Mouse (Mus musculus) megakaryocyte progenitor cell, adult 5-6 weeks (primary cell): ENCODE measurements around the gene Tmem161a. TPM values are rescaled to one million over a fixed set of nuclear protein-coding genes. Genes with fewer than 3 reads are reported as not detected.

ENCODE experiments used
- ATAC-seq: replicated peaks from 2 replicates; pipeline ENCODE4 v1.8.0; 2016; ENCODE audit warnings: mild to moderate bottlenecking, moderate TSS enrichment, inconsistent platforms; ENCODE audit not compliant: poor library complexity
- total RNA-seq, 2 experiments: library from RNA; stranded (forward) in 1 of 2; stranded (reverse) in 1 of 2; fragments of 157-497, 149-512 nt in 1 of 2; fragments of 200-1000 nt in 1 of 2; gene quantifications; 2 replicates each; pipeline versions ENCODE4 v1.2.3 to v1.2.4; 2015 to 2017

Gene Tmem161a
- total RNA-seq (2015): 9.0 and 16.0 TPM in 2 replicates
- total RNA-seq (2017): 11.2 and 11.3 TPM in 2 replicates

DNA sequence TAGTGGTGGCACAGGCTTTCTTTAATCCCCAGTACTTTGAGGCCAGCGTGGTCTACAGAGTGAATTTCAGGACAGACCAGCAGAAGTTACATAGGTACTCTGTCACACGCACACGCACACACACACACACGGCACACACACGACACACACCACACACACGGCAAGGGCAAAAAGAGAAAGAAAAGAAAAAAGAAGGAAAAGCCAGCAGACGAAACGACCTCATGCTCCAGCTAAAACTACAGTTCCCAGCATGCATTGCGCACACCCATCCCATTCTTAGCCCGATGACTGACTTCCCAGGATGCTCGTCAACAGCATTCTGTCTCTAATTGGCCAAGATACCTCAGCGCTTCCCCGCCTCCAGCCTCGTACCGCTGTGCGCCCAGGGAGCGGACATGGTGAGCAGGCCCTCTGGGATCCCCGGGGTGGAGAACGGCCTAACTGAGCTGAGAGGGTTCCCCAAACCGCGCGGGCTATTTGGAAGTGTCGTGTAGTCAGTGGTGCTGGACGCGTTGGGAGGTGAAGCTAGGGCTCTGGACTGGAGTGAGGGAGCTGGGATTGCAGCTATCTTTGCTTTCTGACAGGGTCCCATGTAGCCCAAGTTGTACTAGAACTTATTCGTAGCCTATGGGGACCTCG is at the start of gene Tmem161a:
Gene Tmem161a, plus strand, starts transcription at position 314 of the 639 bp plus-strand sequence.
- ATAC-seq: peak; percentile 99

DNA sequence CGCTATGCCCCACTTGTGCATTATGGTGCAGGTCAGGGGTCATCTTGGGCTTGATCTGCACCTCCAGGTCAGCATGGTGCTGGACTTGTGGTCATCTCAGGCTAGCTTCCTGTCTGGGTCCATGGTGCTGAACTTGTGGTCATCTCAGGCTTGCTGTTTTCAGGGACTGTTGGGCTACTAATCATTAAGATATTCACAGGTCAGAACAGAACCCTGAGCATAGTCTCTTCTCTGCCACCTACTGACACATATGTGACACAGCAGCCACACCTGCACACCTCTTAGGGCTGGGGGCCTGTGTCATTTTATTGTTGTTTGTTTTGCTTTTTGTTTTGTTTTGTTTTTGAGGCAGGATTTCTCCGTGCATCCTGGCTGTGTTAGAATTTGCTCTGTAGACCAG is 49.3 kb upstream of the Tmem161a start:
- ATAC-seq: peak; percentile 66

DNA sequence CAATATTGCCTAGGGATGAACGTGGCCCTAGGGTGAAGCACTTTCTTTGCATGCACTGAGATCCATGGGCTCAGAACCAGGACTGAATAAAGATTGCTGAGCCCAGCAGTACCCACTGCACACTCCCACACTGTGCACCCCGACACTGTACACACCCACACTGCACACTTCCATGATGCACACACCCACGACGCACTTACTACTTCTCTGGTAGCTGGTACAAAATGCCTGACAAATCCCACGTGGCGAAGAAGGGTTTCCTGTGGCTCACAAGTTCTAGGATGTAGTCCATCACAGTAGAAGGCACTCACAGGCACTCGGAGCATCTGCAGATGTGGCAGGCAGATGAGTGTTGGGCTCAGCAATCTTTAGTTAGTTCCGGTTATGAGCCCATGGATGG is 47.2 kb upstream of the Tmem161a start:
- no peak for ATAC-seq

DNA sequence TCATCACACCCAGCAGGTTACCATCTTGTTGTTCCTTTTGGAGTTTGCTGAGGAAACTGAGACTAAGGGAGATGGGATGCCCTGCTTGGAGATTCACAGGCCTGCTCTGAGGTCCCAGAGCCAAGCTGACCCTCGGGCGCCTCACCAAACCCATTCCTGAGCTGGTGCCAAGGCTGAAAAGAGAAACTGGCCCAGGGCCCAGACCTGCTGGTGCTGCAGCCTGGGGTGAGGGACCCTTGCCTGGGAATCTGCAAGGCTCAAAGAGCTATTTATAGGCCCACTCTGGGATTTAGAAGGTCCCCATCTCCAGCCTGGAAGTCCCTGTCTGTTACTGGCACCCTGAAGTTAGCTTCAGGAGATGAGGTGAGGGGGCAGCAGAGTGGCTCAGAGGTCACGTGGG is 43.7 kb upstream of the Tmem161a start:
- no peak for ATAC-seq

GRCm38 (mm10) chr8:70129309-70129952 is 42.7 kb upstream of the Tmem161a start:
- no peak for ATAC-seq

DNA sequence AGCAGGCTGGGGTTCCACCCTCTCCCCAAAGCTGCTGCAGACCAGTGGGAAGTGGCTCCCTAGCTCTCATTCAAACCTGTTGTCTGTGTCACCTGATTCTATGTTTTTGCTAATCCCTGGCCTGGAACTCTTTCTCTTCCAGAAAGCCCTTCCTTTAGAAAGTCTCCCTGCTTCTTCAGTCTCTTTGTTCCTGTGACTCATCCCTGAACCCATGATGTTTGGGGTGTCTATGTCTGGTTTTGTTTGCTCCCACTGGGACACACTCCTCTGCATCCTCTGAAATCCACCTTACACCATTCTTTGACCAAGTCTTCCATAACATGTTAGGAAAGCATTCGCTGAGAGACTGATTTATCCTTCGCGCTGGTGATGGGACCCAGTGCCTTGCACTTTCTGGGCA is 42.1 kb upstream of the Tmem161a start:
- no peak for ATAC-seq

DNA sequence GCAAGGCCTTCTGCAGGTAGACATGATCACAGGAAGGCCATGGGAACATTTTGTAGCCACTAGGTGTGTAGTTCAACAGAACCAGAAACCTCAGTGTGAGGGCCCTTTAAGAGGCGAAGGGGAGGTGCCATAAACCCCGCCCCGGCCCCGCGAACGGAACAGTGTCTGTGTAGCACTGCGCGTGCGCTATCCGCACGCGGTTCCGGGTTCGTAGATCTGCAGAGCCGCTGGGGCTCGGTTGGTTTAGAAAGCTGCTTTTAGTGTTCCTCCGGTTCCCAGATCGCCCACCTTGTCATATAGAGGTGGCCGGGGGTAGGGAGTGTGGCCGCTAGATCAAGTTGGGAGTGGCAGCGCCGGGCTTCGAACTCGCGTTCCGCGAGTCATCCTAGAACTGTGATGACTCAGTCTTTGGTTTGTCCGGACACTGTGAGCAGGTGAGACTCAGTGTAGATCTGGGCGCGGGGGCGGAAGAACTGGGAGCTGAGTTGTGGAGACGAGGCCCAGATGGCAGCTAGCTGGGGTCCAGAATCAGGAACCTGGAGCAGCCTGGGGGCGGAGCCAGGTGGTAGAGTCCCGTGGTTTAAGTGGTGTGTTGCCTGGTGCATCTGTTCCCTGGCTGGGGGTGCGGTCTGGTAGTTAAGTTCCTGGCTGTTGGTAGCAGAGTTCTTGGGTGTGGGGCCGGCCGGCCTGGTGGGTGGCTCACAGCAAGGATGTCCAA is 40.8 kb upstream of the Tmem161a start, which contains the start of gene Nr2c2ap:
Gene Nr2c2ap, plus strand, starts transcription at position 168 of the 718 bp plus-strand sequence.
- ATAC-seq: peak; percentile 91

GRCm38 (mm10) chr8:70134086-70134485 is 38.1 kb upstream of the Tmem161a start:
- no peak for ATAC-seq

- ATAC-seq: no peak
These were observed 37.2 kb upstream of the Tmem161a start for GRCm38 (mm10) chr8:70134931-70135330.

- no peak for ATAC-seq
These were observed 35.6 kb upstream of the Tmem161a start for GRCm38 (mm10) chr8:70136591-70136990.

- no peak for ATAC-seq
These were observed 34.3 kb upstream of the Tmem161a start for GRCm38 (mm10) chr8:70137890-70138289.

GRCm38 (mm10) chr8:70139026-70139857 is 32.9 kb upstream of the Tmem161a start, which contains the start of the genes Rfxank, Borcs8 and Mef2b:
Gene Rfxank (minus strand): TSS chr8:70139154.
Gene Borcs8 (plus strand): TSS chr8:70139499.
Gene Mef2b (plus strand): TSS chr8:70139711.
- ATAC-seq: peak; percentile 93

DNA sequence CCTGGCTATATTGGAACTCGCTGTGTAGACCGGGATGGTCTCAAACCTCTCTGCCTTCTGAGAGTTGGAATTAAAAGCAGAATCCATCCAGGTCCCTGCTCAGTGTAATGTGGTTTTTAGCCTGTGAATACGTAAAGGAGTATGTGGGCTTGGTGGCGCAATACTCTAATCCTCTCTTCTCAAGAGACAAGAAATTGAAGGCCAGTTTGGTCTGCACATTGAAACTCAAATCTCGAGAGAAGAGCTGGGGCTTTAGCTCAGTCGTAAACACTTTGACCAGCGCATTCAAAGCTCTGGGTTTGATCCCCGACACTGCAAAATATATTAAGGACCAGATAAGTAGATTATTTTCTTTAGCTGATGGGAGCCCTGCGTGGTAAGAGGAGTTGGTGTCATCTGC is 32.2 kb upstream of the Tmem161a start:
- peak; percentile 22; the same call in 1 of the 2 replicates for ATAC-seq

DNA sequence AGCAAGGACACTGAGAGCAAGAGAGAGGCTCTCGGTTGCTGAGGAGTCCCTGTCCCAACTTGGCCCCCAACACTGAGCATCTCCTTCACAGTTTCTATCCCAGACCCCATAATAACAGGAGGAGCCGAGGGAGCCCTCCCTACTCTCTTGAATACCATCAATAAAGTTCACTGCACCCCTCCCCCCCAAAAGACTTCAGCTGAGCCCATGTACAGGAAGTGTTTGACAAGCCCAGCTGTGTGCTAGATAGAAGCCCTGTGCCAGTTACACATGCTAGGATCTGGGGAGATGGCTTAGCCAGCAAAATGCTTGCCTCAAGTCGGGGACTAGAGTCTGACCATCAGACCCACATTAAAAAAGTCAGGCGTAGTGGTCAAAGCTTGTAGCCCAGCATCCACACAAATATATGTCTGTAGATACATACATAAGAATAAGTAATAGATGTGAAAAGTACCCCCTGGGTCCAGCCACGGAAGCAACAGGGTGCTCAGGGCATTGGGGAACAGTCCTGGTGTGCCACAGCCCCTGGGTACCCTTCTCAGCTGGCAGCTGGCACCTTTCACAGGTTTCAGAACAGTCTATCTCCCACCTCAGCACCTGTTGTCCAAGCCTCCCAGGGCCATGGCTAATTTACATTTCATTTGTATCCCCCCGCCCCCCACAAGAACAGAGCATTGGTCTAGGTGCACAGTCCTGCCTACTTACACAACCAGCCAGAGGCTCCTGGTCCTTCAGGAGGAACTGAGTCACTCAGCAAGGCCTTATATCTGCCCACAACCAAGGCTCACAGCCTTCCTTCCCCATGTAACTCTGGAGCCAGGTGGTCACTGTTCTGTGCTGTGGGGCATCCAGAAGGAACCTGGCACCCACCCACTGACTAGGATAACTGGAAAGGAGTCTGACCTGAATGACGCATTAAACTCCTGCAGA is 24.2 kb upstream of the Tmem161a start:
- no peak for ATAC-seq

DNA sequence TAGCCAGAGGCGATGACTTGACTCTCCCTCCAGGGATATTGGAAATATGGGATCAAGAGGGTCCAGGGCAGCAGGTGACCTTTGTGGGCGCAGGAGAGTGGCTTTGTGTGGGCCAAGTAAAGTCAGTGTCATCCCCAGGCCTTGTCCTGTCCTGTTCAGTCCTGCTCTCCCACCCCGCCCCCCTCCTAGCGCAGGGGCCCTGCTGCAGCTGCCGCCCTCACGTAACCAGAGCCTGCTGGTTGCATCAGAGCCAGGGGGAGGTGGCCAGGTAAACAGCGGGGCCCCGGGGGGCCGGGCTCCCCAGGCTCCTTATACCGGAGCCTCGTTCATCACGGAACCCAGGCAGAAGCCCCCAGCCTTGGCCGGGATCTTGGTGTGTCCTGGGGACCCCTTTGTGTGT is 22.0 kb upstream of the Tmem161a start:
- ATAC-seq: no peak

GRCm38 (mm10) chr8:70152537-70153257 is 19.5 kb upstream of the Tmem161a start:
- peak; percentile 99 for ATAC-seq

- ATAC-seq: no peak
These were observed 14.8 kb upstream of the Tmem161a start for GRCm38 (mm10) chr8:70157240-70157800.

- peak; percentile 86 for ATAC-seq
These were observed 13.9 kb upstream of the Tmem161a start for GRCm38 (mm10) chr8:70158069-70158853.
